18 mouse cellular contexts compared by ENCODE assay signal in genomic region chr7:81063332-81063731, GRCm38 (mm10). TPM values are rescaled to one million over a fixed set of nuclear protein-coding genes. Genes with fewer than 3 reads are reported as not detected.
"Had no signal": no experiment of that assay in that cellular context is flagged by ENCODE, and none has a peak within 500 bp of the region (broad histone marks: within the 10 kb centered on the region; RNA-seq: fewer than 3 reads in every experiment).

No protein-coding gene starts in this region.

- H3K27me3 ChIP-seq: liver, embryonic 13.5 days; lung, embryonic 15.5 days; midbrain, embryonic 15.5 days; neural tube, embryonic 13.5 days had no signal

- H3K9ac ChIP-seq: limb, embryonic 12.5 days; liver, embryonic 13.5 days; liver, postnatal 0 days; lung, embryonic 15.5 days; midbrain, embryonic 15.5 days; neural tube, embryonic 13.5 days had no signal

- ATAC-seq: liver, postnatal 0 days; midbrain, embryonic 15.5 days had no signal

- H3K9me3 ChIP-seq: limb, embryonic 12.5 days; liver, embryonic 13.5 days; lung, embryonic 15.5 days; midbrain, embryonic 15.5 days; neural tube, embryonic 13.5 days had no signal

- H3K4me2 ChIP-seq: limb, embryonic 12.5 days; liver, embryonic 13.5 days; lung, embryonic 15.5 days; midbrain, embryonic 11.5 days; midbrain, embryonic 15.5 days; neural tube, embryonic 13.5 days had no signal

- H3K27ac ChIP-seq: limb, embryonic 12.5 days; liver, embryonic 13.5 days; lung, embryonic 15.5 days; macrophage; midbrain, embryonic 15.5 days; neural tube, embryonic 13.5 days had no signal

- H3K4me1 ChIP-seq: midbrain, embryonic 15.5 days had no signal

- H3K36me3 ChIP-seq: limb, embryonic 12.5 days; liver, embryonic 13.5 days; lung, embryonic 15.5 days; midbrain, embryonic 15.5 days; neural tube, embryonic 13.5 days had no signal

- H3K4me3 ChIP-seq: limb, embryonic 12.5 days; liver, embryonic 13.5 days; lung, embryonic 15.5 days; megakaryocyte, embryonic 14.5 days; midbrain, embryonic 15.5 days; neural tube, embryonic 13.5 days had no signal

- DNase-seq: kidney, postnatal 10 days; layer of hippocampus, adult 9-11 months; layer of hippocampus, postnatal 36 days; liver; liver, embryonic 13.5 days; liver, postnatal 0 days; lung, postnatal 14 days; retina, postnatal 1 day; right cerebral cortex, postnatal 14 days; thymus, postnatal 4 days had no signal

RNA-seq across cellular contexts. Expression of gene Alpk3, which starts 5.9 kb away (rescaled TPM):
- total RNA-seq: monocyte, adult 5-6 weeks had no signal

RNA-seq across cellular contexts. Expression of gene Slc28a1, which starts 51.3 kb away (rescaled TPM):
- total RNA-seq: layer of hippocampus, postnatal 36 days; monocyte, adult 5-6 weeks had no signal
- polyA plus RNA-seq: limb, embryonic 12.5 days; lung, embryonic 15.5 days; macrophage; midbrain, embryonic 15.5 days; neural tube, embryonic 13.5 days had no signal
